Mouse (Mus musculus): ENCODE results near the gene Ccdc115.

GRCm38 (mm10) chr1:34468500-34468899 lies 29.0 kb upstream of the Ccdc115 start:
- TF ChIP-seq CTCF (IDR thresholded peaks at IDR 0.05; ENCODE audit: borderline replicate concordance, extremely low read depth, insufficient read depth, insufficient read length) (no peak), POLR2A (IDR thresholded peaks at IDR 0.05; ENCODE audit: borderline replicate concordance, extremely low read depth, insufficient read depth, insufficient read length, poor library complexity, severe bottlenecking) (no peak)

All from brain, embryonic 14.5 days (tissue).